Mouse (Mus musculus) neural tube, embryonic 12.5 days (tissue): ENCODE measurements at regions not wholly inside any gene's neighbourhood (a gene's known extent, or its start where the extent isn't known, plus 50 kb on each side); places are given as distances from the start of the nearest gene placed in this dataset.

Source experiments
- ATAC-seq: fragments of 200-750 bp; cut with Nextera tagmentation; 2 replicates; pipeline ENCODE4 v1.8.0; 2017; ENCODE audit warnings: low read depth, mild to moderate bottlenecking, moderate TSS enrichment, moderate library complexity; ENCODE audit not compliant: low FRiP score
- H3K27ac ChIP-seq: fragments of 300-500 bp; sonication (generic); 2 replicates; pipeline ENCODE4 v1.5.1; 2016
- H3K27me3 ChIP-seq: fragments of 300-500 bp; sonication (generic); replicated peaks from 2 replicates; pipeline ENCODE4 v1.6.1; 2016; ENCODE audit warnings: mild to moderate bottlenecking
- H3K36me3 ChIP-seq: fragments of 300-500 bp; sonication (generic); 2 replicates; pipeline ENCODE4 v1.6.1; 2016; ENCODE audit warnings: mild to moderate bottlenecking
- H3K4me1 ChIP-seq: fragments of 300-500 bp; sonication (generic); 2 replicates; pipeline ENCODE4 v1.6.1; 2016
- H3K4me2 ChIP-seq: fragments of 300-500 bp; sonication (generic); replicated peaks from 2 replicates; pipeline ENCODE4 v1.6.1; 2016; ENCODE audit warnings: mild to moderate bottlenecking
- H3K4me3 ChIP-seq: fragments of 300-500 bp; sonication (generic); 2 replicates; pipeline ENCODE4 v1.5.1; 2016
- H3K9ac ChIP-seq: fragments of 300-500 bp; sonication (generic); 2 replicates; pipeline ENCODE4 v1.6.1; 2016; ENCODE audit warnings: mild to moderate bottlenecking
- H3K9me3 ChIP-seq: fragments of 300-500 bp; sonication (generic); 2 replicates; pipeline ENCODE4 v1.6.1; 2016; ENCODE audit warnings: mild to moderate bottlenecking
- WGBS: fragments of 180-500 bp; shearing (Covaris S2); methylation state at CpG from one replicate; pipeline ENCODE4 v1.1.7; 2016; 5-methylcytosine and 5-hydroxymethylcytosine counted together

DNA sequence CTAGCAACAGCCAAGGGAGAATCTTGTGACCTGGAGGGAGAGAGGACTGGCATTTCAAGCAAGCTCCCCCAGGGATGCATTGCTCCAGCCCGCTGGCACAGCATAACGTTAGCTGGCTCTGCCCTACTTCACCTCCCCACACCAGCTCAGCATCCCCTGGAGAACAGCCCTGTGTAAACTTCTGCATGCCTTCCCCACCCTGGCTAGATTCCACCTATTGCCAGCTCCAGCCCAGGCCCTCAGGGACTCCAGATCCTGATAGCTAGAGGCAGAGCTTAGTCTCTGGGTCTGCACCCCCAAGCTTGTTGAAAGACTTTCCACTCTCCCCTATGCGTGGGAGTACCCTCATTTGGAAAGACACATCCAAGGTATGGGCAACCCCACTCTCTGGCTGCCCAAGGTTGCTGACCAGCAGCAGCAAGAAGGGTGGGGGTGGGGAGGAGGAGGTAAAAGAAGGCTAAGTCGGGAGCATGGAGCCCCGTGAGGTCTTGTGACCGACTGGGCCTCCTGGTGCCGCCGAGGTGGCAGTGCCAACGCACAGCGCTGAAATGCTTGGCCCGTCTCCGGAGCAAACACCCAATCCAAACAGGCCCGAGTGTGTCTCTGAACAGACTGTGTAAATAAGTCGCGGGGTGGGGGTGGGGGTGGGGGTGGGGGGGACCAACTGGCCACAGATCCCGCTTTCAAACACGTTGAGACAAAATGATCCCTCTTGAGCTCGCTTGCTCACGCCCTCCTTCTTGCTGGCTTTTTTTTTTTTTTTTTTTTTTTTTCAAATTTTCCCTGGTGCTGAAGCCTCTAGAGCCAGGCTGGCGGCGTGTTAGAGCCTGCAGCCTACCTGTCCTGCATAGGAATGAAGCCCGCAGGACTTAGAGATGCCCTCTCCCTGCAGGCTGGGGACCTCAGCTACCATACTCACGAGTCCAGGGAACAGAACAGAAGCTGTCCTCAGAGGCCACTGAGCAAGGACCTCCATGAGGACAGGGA is 350.3 kb downstream of the Sox9 start:
- Histone ChIP-seq H3K36me3 (peaks cover 15% of the 10 kb centered on the region; the same call in 1 of the 2 replicates), H3K9me3 (no peaks in the 10 kb centered on the region), H3K27me3 (no peaks in the 10 kb centered on the region), H3K4me2 (no peak overlapping the region), H3K9ac (no peak overlapping the region), H3K27ac (no peak overlapping the region), H3K4me1 (peaks cover 7% of the 10 kb centered on the region; the same call in 1 of the 2 replicates), H3K4me3 (no peak overlapping the region)
- 82% methylated on average over 23 of the region's 23 CpGs for WGBS
- no peak for ATAC-seq

DNA sequence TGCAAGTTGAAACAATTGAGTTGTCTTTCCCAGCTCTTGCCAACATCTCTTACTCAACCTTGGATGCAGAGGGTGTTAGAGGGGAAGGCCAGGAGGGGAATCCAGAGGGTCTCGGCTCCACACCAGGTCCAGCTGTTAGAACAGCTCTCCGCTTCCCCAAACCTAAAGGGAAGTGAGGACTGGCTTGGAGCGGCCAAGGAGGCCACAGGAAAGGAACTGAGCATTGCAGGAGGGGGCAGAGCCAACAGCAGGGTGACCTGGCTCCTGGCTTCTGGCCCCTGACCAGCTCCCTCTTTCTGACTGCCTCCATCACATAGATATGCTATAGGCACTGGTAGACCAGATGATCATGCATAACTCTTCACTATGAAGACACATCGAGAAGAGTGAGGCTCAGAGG is 351.4 kb downstream of the Sox9 start:
- no peak overlapping the region for H3K4me3 ChIP-seq
- H3K9ac ChIP-seq, result no peak overlapping the region
- H3K36me3 ChIP-seq, result peaks cover 15% of the 10 kb centered on the region; the same call in 1 of the 2 replicates
- no peak overlapping the region for H3K27ac ChIP-seq
- H3K27me3 ChIP-seq, result no peaks in the 10 kb centered on the region
- no peaks in the 10 kb centered on the region for H3K9me3 ChIP-seq
- ATAC-seq, result no peak
- peaks cover 10% of the 10 kb centered on the region; the same call in 1 of the 2 replicates for H3K4me1 ChIP-seq
- H3K4me2 ChIP-seq, result no peak overlapping the region
- WGBS, result 88% methylated on average over 4 of the region's 4 CpGs

GRCm38 (mm10) chr11:113135261-113135660 is 353.2 kb downstream of the Sox9 start:
- H3K9ac ChIP-seq, result no peak overlapping the region
- 40% methylated on average over 5 of the region's 5 CpGs for WGBS
- H3K4me2 ChIP-seq, result no peak overlapping the region
- no peak overlapping the region for H3K4me3 ChIP-seq
- no peak overlapping the region for H3K27ac ChIP-seq
- peaks cover 10% of the 10 kb centered on the region; the same call in 1 of the 2 replicates for H3K36me3 ChIP-seq
- peaks cover 10% of the 10 kb centered on the region; the same call in 1 of the 2 replicates for H3K4me1 ChIP-seq
- H3K9me3 ChIP-seq, result no peaks in the 10 kb centered on the region
- ATAC-seq, result peak; percentile 44; the same call in 1 of the 2 replicates
- no peaks in the 10 kb centered on the region for H3K27me3 ChIP-seq

DNA sequence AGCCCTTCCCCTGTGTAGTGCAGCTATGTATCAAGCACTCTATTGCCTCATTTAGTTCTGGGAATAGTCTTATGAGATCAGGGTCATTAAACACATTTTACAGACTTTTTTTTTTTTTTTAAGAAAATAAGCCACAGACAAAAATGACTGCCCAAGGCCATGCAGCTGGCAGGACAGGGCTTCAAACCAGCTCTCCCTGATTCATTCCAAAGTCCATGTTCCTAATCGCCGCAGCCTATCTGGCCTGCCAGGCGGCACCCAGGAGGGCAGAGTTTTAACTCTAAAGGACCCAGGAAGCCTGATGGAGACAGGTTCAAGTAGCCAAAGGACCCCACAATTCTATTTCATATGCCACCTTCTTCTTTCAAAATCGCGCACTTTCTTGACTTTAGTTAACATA is 356.4 kb downstream of the Sox9 start:
- Histone ChIP-seq H3K9me3 (no peaks in the 10 kb centered on the region), H3K27ac (no peak overlapping the region), H3K4me1 (peaks cover 15% of the 10 kb centered on the region), H3K4me2 (no peak overlapping the region), H3K27me3 (no peaks in the 10 kb centered on the region), H3K9ac (no peak overlapping the region), H3K36me3 (peaks cover under 1% of the 10 kb centered on the region; the same call in 1 of the 2 replicates), H3K4me3 (no peak overlapping the region)
- 74% methylated on average over 5 of the region's 5 CpGs for WGBS
- ATAC-seq, result no peak

GRCm38 (mm10) chr11:113140595-113140994 is 358.6 kb downstream of the Sox9 start:
- no peaks in the 10 kb centered on the region for H3K36me3 ChIP-seq
- no peaks in the 10 kb centered on the region for H3K27me3 ChIP-seq
- no peak overlapping the region for H3K27ac ChIP-seq
- H3K4me3 ChIP-seq, result no peak overlapping the region
- H3K9me3 ChIP-seq, result no peaks in the 10 kb centered on the region
- H3K4me2 ChIP-seq, result no peak overlapping the region
- no peak for ATAC-seq
- 82% methylated on average over 9 of the region's 9 CpGs for WGBS
- H3K4me1 ChIP-seq, result peaks cover 35% of the 10 kb centered on the region
- H3K9ac ChIP-seq, result no peak overlapping the region

- 48% methylated on average over 1 of the region's 1 CpGs for WGBS
- H3K27me3 ChIP-seq, result no peaks in the 10 kb centered on the region
Observed at GRCm38 (mm10) chr11:113142816-113143215, 360.8 kb downstream of the Sox9 start.

DNA sequence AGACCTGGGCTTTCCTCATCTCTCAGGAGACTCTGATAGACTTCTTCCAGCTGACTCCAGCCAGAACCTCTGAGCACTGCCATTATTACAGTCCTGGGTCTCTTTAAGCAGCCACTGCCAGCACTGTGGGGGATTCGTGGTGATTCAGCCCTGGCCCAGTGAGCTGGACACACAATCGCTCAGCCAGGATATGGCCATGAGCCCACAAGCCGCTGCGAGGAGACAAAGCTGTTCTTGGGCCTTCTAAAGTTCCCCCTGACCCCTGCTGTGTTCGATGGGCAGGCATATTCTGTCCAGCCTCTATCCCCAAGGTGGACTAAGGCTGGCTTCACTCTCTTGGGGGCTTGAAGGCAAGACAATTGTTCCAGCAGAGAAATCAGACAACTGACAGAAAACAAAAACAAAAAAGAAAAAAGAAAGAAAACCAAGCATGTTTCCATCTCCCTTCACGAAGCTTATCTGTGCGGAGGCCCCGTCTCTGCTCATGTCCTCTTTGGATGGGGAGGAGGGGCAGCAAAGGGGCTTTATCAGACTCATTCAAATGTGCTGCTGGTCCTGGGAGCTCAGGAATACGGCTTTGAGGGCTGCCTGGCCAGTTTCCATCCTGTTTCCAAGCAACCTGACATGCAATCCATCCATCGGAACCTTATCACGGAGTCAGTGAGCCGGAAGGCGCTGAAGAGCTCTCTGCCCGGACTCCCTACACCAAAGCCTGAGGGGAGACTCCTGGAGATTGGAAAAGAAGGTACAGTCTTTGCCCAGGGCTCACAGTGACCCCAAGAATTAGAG is 362.0 kb downstream of the Sox9 start:
- Histone ChIP-seq H3K4me3 (no peak overlapping the region), H3K4me1 (peaks cover 46% of the 10 kb centered on the region), H3K36me3 (no peaks in the 10 kb centered on the region), H3K9me3 (no peaks in the 10 kb centered on the region), H3K27ac (peak overlapping the region; percentile 33; the same call in 1 of the 2 replicates), H3K4me2 (peak overlapping the region; percentile 40), H3K9ac (no peak overlapping the region), H3K27me3 (no peaks in the 10 kb centered on the region)
- ATAC-seq, result peak; percentile 84
- 21% methylated on average over 14 of the region's 14 CpGs for WGBS

More at GRCm38 (mm10) chr11:113142816-113143215, 360.8 kb downstream of the Sox9 start:
- H3K27ac ChIP-seq, result no peak overlapping the region
- H3K4me2 ChIP-seq, result no peak overlapping the region
- H3K36me3 ChIP-seq, result no peaks in the 10 kb centered on the region
- H3K9me3 ChIP-seq, result no peaks in the 10 kb centered on the region
- H3K9ac ChIP-seq, result no peak overlapping the region
- H3K4me1 ChIP-seq, result peaks cover 43% of the 10 kb centered on the region
- no peak overlapping the region for H3K4me3 ChIP-seq
- no peak for ATAC-seq

- WGBS, result 77% methylated on average over 4 of the region's 4 CpGs
- no peak for ATAC-seq
- Histone ChIP-seq H3K4me2 (no peak overlapping the region), H3K4me3 (no peak overlapping the region), H3K4me1 (peaks cover 44% of the 10 kb centered on the region), H3K9ac (no peak overlapping the region), H3K27me3 (no peaks in the 10 kb centered on the region), H3K36me3 (no peaks in the 10 kb centered on the region), H3K27ac (no peak overlapping the region), H3K9me3 (no peaks in the 10 kb centered on the region)
Observed at GRCm38 (mm10) chr11:113145721-113146120, 363.7 kb downstream of the Sox9 start.

DNA sequence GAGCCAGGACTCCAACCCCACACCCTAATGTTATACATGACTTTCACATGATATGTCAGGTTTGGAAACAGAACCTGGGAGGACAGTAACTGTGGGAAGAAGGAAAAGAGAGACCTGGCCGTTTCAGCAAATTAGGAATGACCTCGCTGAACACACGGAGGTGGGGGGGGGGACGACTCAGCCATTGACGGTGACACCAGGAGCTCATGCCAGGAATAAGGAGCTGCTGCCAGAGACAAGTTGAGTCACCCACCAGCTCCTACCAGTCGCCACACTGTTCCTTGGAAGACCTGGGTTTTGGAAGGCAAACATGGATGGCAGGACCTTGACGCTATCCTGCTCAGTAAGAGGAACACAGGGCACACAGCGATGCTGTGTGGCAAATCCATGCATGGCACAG is 364.7 kb downstream of the Sox9 start:
- Histone ChIP-seq H3K36me3 (no peaks in the 10 kb centered on the region), H3K9me3 (no peaks in the 10 kb centered on the region), H3K4me3 (no peak overlapping the region), H3K4me2 (no peak overlapping the region), H3K27ac (no peak overlapping the region), H3K27me3 (no peaks in the 10 kb centered on the region), H3K4me1 (peaks cover 44% of the 10 kb centered on the region), H3K9ac (no peak overlapping the region)
- 94% methylated on average over 8 of the region's 8 CpGs for WGBS
- no peak for ATAC-seq

DNA sequence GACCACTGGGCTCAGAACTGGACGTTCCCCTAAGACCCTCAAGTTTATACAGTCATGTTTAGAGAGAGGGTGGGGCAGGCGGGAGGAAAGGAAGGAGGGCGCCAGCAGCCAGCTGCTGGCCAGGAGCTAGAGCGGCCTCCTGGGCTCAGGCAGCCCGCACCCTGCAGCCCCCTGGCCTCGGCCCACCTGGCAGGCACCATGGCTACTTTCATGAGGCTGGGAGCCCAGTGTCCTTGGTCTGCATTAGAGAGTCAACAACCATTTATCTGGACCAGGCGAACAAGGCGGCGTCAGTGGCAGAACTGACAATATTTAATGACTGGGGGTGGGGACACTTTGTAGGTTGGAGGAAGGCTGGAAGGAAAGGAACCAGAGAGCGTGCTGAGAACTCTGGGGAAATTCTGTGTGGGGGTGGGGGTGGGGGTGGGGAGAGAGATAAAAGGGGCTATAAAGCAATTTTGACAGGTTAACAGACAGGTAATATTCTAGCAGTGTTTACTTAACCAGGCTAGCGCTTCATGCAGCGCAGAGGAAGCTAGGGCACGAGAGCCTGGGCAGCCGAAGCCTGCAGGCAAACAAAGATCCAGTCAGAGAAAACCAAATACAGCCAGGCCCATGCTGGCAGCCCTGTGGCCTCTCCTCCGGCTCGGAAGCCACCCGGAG is 365.6 kb downstream of the Sox9 start:
- Histone ChIP-seq H3K27ac (no peak overlapping the region), H3K9ac (no peak overlapping the region)
- no peak for ATAC-seq

DNA sequence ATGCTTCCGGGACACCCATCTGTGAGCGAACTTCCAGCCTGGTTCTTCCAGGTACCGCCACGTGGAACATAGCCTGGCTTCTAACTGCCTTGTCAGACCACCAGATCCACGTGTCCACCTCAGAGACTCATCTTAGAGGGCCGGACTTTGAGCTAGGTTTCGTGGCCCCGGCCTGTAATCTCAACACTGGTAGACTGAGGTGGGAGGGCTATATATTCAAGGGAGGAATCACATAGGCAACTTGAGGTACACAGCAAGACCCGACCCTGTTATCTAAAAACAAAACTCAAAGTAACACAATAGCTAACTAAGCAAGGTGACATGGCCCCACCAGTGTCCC is 366.1 kb downstream of the Sox9 start:
- H3K27me3 ChIP-seq, result no peaks in the 10 kb centered on the region
- no peak overlapping the region for H3K9ac ChIP-seq
- ATAC-seq, result no peak
- H3K4me2 ChIP-seq, result peak overlapping the region; percentile 25; the same call in 1 of the 2 replicates
- 86% methylated on average over 9 of the region's 9 CpGs for WGBS
- H3K4me1 ChIP-seq, result peaks cover 38% of the 10 kb centered on the region
- no peaks in the 10 kb centered on the region for H3K9me3 ChIP-seq
- no peak overlapping the region for H3K27ac ChIP-seq
- H3K36me3 ChIP-seq, result no peaks in the 10 kb centered on the region
- no peak overlapping the region for H3K4me3 ChIP-seq

More for the DNA sequence above, 365.6 kb downstream of the Sox9 start:
- Histone ChIP-seq H3K27me3 (no peaks in the 10 kb centered on the region), H3K9me3 (no peaks in the 10 kb centered on the region), H3K4me1 (peaks cover 43% of the 10 kb centered on the region), H3K4me2 (peak overlapping the region; percentile 25), H3K36me3 (no peaks in the 10 kb centered on the region), H3K4me3 (no peak overlapping the region)
- WGBS, result 52% methylated on average over 17 of the region's 17 CpGs

DNA sequence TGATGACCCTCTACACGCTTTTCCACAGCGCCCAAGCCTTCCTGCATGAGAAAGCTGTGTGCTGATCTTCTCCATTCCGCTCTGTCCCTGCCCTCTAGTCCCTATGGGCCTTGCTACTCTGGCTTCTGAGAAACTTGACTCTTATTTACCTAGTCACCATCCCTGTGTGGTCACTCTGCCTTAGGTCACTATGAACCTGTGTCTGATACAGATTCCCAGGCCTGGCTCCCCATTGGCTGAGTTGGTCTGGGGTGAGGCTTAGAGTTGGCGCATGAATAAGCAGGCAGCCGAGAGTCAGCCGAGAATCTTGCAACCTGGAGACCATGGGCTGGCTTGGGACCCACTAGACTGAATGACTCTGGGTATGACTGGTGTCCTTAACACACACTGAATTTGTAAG is 373.5 kb downstream of the Sox9 start:
- H3K9me3 ChIP-seq, result no peaks in the 10 kb centered on the region
- WGBS, result 90% methylated on average over 6 of the region's 6 CpGs
- H3K36me3 ChIP-seq, result no peaks in the 10 kb centered on the region
- no peak overlapping the region for H3K4me3 ChIP-seq
- no peak overlapping the region for H3K27ac ChIP-seq
- H3K9ac ChIP-seq, result no peak overlapping the region
- no peaks in the 10 kb centered on the region for H3K27me3 ChIP-seq
- no peak overlapping the region for H3K4me2 ChIP-seq
- no peak for ATAC-seq
- H3K4me1 ChIP-seq, result peaks cover 15% of the 10 kb centered on the region
